ENCODE assay signal across 8 mouse cellular contexts in genomic region chr4:99828337-99828736, GRCm38 (mm10). TPM values are rescaled to one million over a fixed set of nuclear protein-coding genes. Genes with fewer than 3 reads are reported as not detected.
A peak's percentile ranks its signal among the peaks of the same experiment; 100 is the strongest.
DNase-seq lines count a peak whose midpoint lies in the region; ATAC-seq and TF ChIP-seq lines count a peak whose summit lies in the region.

No protein-coding gene starts in this region.

- H3K4me1 ChIP-seq in forebrain, postnatal 0 days (ENCODE audit: insufficient read depth): no peaks in the 10 kb centered on the region; the same call in 1 of the 2 replicates
- H3K4me1 ChIP-seq in liver, embryonic 16.5 days (ENCODE audit: control insufficient read depth, low read depth, low read length): no peaks in the 10 kb centered on the region; the same call in none of the 2 replicates

- H3K27me3 ChIP-seq in forebrain, postnatal 0 days (ENCODE audit: insufficient read depth, low read length): no peaks in the 10 kb centered on the region
- no peaks in the 10 kb centered on the region for H3K27me3 ChIP-seq in liver, embryonic 16.5 days (ENCODE audit: control insufficient read depth, insufficient read depth, low read depth, low read length)

- H3K27ac ChIP-seq in gastrocnemius, adult 2 months: peak overlapping the region; percentile 89
- no peak overlapping the region for H3K27ac ChIP-seq in forebrain, postnatal 0 days (ENCODE audit: low read depth, low read length)
- no peak overlapping the region for H3K27ac ChIP-seq in liver, embryonic 16.5 days (ENCODE audit: low read length)

- TF ChIP-seq CTCF in gastrocnemius, adult 2 months (IDR thresholded peaks at IDR 0.05): no peak
- no peak for TF ChIP-seq CTCF in forebrain, postnatal 0 days (IDR thresholded peaks at IDR 0.05; ENCODE audit: low read depth)

- intact Hi-C loops in gastrocnemius, adult 2 months (cut with DNase I): no loop called here

- no peak for DNase-seq in gastrocnemius, adult 2 months
- no peak for DNase-seq in gastrocnemius, postnatal 4 days (ENCODE audit: low spot score in 2 of 2)
- peak; percentile 68 for DNase-seq in 416B (ENCODE audit: low read depth)
- no peak for DNase-seq in forebrain, postnatal 0 days
- DNase-seq in adrenal gland, adult (ENCODE audit: inconsistent age in 2 of 2, low spot score in 1 of 2): no peak
- no peak for DNase-seq in ovary, postnatal 14 days (ENCODE audit: low spot score)
- no peak for DNase-seq in kidney, adult 9 months

- H3K4me3 ChIP-seq in gastrocnemius, adult 2 months: peak overlapping the region; percentile 91
- peak overlapping the region; percentile 76 for H3K4me3 ChIP-seq in forebrain, postnatal 0 days (ENCODE audit: low read depth, low read length)
- peak overlapping the region; percentile 84 for H3K4me3 ChIP-seq in liver, embryonic 16.5 days (ENCODE audit: low read depth, low read length)

- H3K9me3 ChIP-seq in forebrain, postnatal 0 days (ENCODE audit: low read length): no peaks in the 10 kb centered on the region
- no peaks in the 10 kb centered on the region for H3K9me3 ChIP-seq in liver, embryonic 16.5 days (replicated peaks; ENCODE audit: control insufficient read depth, low read length)

- no peaks in the 10 kb centered on the region for H3K36me3 ChIP-seq in forebrain, postnatal 0 days (ENCODE audit: insufficient read depth)
- H3K36me3 ChIP-seq in liver, embryonic 16.5 days (ENCODE audit: control insufficient read depth, insufficient read depth): no peaks in the 10 kb centered on the region

- no peak overlapping the region; the same call in 1 of the 2 replicates for H3K9ac ChIP-seq in forebrain, postnatal 0 days
- peak overlapping the region; percentile 75 for H3K9ac ChIP-seq in liver, embryonic 16.5 days (ENCODE audit: low read depth, low read length)

- WGBS in forebrain, postnatal 0 days: 37% methylated on average over 4 of the region's 4 CpGs
- 32% methylated on average over 4 of the region's 4 CpGs for WGBS in liver, embryonic 16.5 days (ENCODE audit: insufficient replicate concordance)

- no peak for ATAC-seq in forebrain, postnatal 0 days
- no peak for ATAC-seq in liver, embryonic 16.5 days (ENCODE audit: low read depth)

- peak overlapping the region; percentile 56 for H3K4me2 ChIP-seq in forebrain, postnatal 0 days (ENCODE audit: low read depth)
- peak overlapping the region; percentile 87 for H3K4me2 ChIP-seq in liver, embryonic 16.5 days (ENCODE audit: low read depth, low read length)

RNA-seq across cellular contexts. Expression of gene Efcab7, which starts 0.7 kb away (rescaled TPM):
- 1 to 10 TPM; 1.1 to 1.6 TPM for total RNA-seq in gastrocnemius, adult 2 months (2021)
- 1 to 10 TPM; 4.7 to 6.6 TPM for total RNA-seq in gastrocnemius, postnatal 4 days (2021)
- total RNA-seq in forebrain, postnatal 0 days (2014; rRNA removed): 14.7 and 17.1 TPM in 2 replicates
- polyA plus RNA-seq in forebrain, postnatal 0 days (2015; fragmentation: Nextera tagmentation; extraction: Ambion mirVana): 11.4 and 12.0 TPM in 2 replicates
- polyA plus RNA-seq in liver, embryonic 16.5 days (2015; fragmentation: Nextera tagmentation; extraction: Ambion mirVana): 2.4 and 2.7 TPM in 2 replicates
